Mouse (Mus musculus) cortical plate, adult 2 months (tissue): ENCODE measurements at regions not wholly inside any gene's neighbourhood (a gene's known extent, or its start where the extent isn't known, plus 50 kb on each side); places are given as distances from the start of the nearest gene placed in this dataset.

Source experiments
- H3K27ac ChIP-seq: fragments of 200-500 bp; 2 replicates; pipeline ENCODE4 v1.5.1; 2012; ENCODE audit warnings: low read length, control low read depth, inconsistent platforms; ENCODE audit not compliant: insufficient read depth
- H3K4me1 ChIP-seq: fragments of 200-500 bp; 2 replicates; pipeline ENCODE4 v1.6.1; 2011; ENCODE audit warnings: low read length; ENCODE audit not compliant: control insufficient read depth, insufficient read depth
- H3K4me3 ChIP-seq: fragments of 200-500 bp; 2 replicates; pipeline ENCODE4 v1.5.1; 2011; ENCODE audit warnings: mild to moderate bottlenecking, low read length, control low read depth; ENCODE audit not compliant: insufficient read depth
- CTCF ChIP-seq: fragments of 200-500 bp; IDR thresholded peaks from 2 replicates; pipeline ENCODE4 v1.5.1; 2011; ENCODE audit warnings: mild to moderate bottlenecking, control low read depth, low read length; ENCODE audit not compliant: insufficient read depth; ENCODE audit errors: extremely low read depth
- POLR2A ChIP-seq: fragments of 200-500 bp; IDR thresholded peaks from 2 replicates; pipeline ENCODE4 v1.6.1; 2011; ENCODE audit warnings: mild to moderate bottlenecking, low read length, control low read depth; ENCODE audit not compliant: insufficient read depth; ENCODE audit errors: extremely low read depth

GRCm38 (mm10) chr13:71330321-71330720 is 488.7 kb upstream of the Adamts16 start:
- TF ChIP-seq CTCF: no peak
- Histone ChIP-seq H3K27ac (no peak overlapping the region), H3K4me1 (no peaks in the 10 kb centered on the region), H3K4me3 (no peak overlapping the region)

- TF ChIP-seq POLR2A: no peak
- no peaks in the 10 kb centered on the region for H3K4me1 ChIP-seq
- H3K27ac ChIP-seq: no peak overlapping the region
- no peak overlapping the region for H3K4me3 ChIP-seq
These were observed 486.5 kb upstream of the Adamts16 start for GRCm38 (mm10) chr13:71327802-71328753.

GRCm38 (mm10) chr13:71320489-71320888 is 478.9 kb upstream of the Adamts16 start:
- no peaks in the 10 kb centered on the region for H3K4me1 ChIP-seq
- H3K4me3 ChIP-seq: no peak overlapping the region
- TF ChIP-seq CTCF (no peak), POLR2A (no peak)
- H3K27ac ChIP-seq: no peak overlapping the region

- Histone ChIP-seq H3K4me1 (no peaks in the 10 kb centered on the region), H3K27ac (no peak overlapping the region), H3K4me3 (no peak overlapping the region)
- TF ChIP-seq CTCF (no peak), POLR2A (no peak)
These were observed 462.3 kb upstream of the Adamts16 start for GRCm38 (mm10) chr13:71303956-71304355.

GRCm38 (mm10) chr13:71275991-71276390 is 434.4 kb upstream of the Adamts16 start:
- H3K27ac ChIP-seq: no peak overlapping the region
- H3K4me3 ChIP-seq: no peak overlapping the region
- TF ChIP-seq POLR2A (no peak), CTCF (no peak)
- no peaks in the 10 kb centered on the region for H3K4me1 ChIP-seq

GRCm38 (mm10) chr13:71274139-71274538 is 432.5 kb upstream of the Adamts16 start:
- H3K4me3 ChIP-seq: no peak overlapping the region
- no peak overlapping the region for H3K27ac ChIP-seq
- no peak for TF ChIP-seq POLR2A
- no peak for TF ChIP-seq CTCF
- no peaks in the 10 kb centered on the region for H3K4me1 ChIP-seq

- no peak overlapping the region for H3K27ac ChIP-seq
- TF ChIP-seq POLR2A: no peak
- no peak overlapping the region for H3K4me3 ChIP-seq
- no peaks in the 10 kb centered on the region for H3K4me1 ChIP-seq
These were observed 431.9 kb upstream of the Adamts16 start for GRCm38 (mm10) chr13:71273485-71273884.

- TF ChIP-seq POLR2A (no peak), CTCF (no peak)
- H3K27ac ChIP-seq: no peak overlapping the region
- no peaks in the 10 kb centered on the region for H3K4me1 ChIP-seq
- no peak overlapping the region for H3K4me3 ChIP-seq
These were observed 431.5 kb upstream of the Adamts16 start for GRCm38 (mm10) chr13:71273067-71273466.

GRCm38 (mm10) chr13:71272431-71272830 is 430.8 kb upstream of the Adamts16 start:
- TF ChIP-seq POLR2A (no peak), CTCF (no peak)
- Histone ChIP-seq H3K27ac (no peak overlapping the region), H3K4me3 (no peak overlapping the region), H3K4me1 (no peaks in the 10 kb centered on the region)

- TF ChIP-seq POLR2A (no peak), CTCF (no peak)
- Histone ChIP-seq H3K4me3 (no peak overlapping the region), H3K4me1 (no peaks in the 10 kb centered on the region), H3K27ac (no peak overlapping the region)
These were observed 430.3 kb upstream of the Adamts16 start for GRCm38 (mm10) chr13:71271727-71272418.
